8 mouse cellular contexts compared by ENCODE assay signal in the genomic region with DNA sequence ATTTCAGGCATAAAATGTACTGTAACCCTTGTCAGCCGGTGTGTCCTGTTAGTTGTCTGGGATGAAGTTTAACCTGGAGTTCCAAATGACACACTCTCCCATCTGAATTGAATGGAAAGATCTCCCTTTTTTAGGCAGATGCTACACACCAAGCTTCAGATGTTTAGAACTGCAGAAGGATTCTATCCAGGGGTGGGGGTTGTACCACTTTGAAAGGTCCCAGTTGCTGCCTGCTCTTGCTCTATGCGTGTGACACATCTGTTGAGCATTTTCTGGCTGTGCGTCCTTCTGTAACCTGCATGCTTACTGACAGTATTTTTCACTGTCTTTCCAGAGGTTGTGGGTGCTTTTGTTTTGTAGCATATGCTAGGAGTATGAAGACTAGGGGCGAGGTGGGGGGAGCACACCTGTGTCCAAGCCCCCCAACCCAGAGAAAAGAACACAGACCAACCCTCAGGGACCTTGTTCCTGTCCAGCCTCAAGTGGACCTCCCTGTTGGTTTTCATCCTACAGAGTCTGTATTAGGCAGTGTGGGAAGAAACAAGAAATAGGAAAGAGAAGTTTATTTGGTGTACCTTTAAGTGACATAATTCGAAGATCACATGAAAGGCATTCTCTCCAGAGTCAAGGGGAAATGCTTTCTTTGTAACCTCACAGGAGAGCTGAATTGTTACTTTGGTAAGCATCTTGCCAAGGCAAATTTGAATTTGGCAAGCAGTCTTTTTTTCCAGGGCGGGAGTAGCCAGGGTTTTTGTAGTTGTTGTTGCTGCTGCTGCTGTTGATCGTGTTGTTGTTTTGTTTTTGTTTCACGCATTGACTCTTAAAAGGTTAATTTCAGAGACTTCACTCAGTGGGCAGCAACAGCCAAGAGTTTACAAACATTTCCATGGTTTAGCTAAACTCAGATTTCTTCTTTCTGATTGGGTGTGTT. TPM values are rescaled to one million over a fixed set of nuclear protein-coding genes. Genes with fewer than 3 reads are reported as not detected.
DNase-seq lines count a peak whose midpoint lies in the region; ATAC-seq and TF ChIP-seq lines count a peak whose summit lies in the region.

No protein-coding gene starts in this region.

- no peaks in the 10 kb centered on the region for H3K36me3 ChIP-seq in testis, adult 2 months (ENCODE audit: control insufficient read depth, insufficient read depth, low read length)
- peaks cover 18% of the 10 kb centered on the region; the same call in 1 of the 2 replicates for H3K36me3 ChIP-seq in heart, embryonic 10.5 days
- no peaks in the 10 kb centered on the region; the same call in none of the 2 replicates for H3K36me3 ChIP-seq in kidney, embryonic 14.5 days (ENCODE audit: control insufficient read depth, insufficient read depth, low read length)
- H3K36me3 ChIP-seq in midbrain, embryonic 12.5 days, result no peaks in the 10 kb centered on the region

- H3K4me2 ChIP-seq in kidney, embryonic 14.5 days (replicated peaks; ENCODE audit: low read depth, low read length), result peak overlapping the region; percentile 31
- peak overlapping the region; percentile 64 for H3K4me2 ChIP-seq in midbrain, embryonic 12.5 days (replicated peaks)

- H3K4me1 ChIP-seq in testis, adult 2 months (ENCODE audit: control insufficient read depth, insufficient read depth, low read length), result peaks cover 7% of the 10 kb centered on the region
- peaks cover 51% of the 10 kb centered on the region for H3K4me1 ChIP-seq in heart, embryonic 10.5 days
- H3K4me1 ChIP-seq in kidney, embryonic 14.5 days (ENCODE audit: control insufficient read depth, insufficient read depth, low read length), result peaks cover 28% of the 10 kb centered on the region
- peaks cover 31% of the 10 kb centered on the region for H3K4me1 ChIP-seq in midbrain, embryonic 12.5 days

- H3K9me3 ChIP-seq in heart, embryonic 10.5 days, result no peaks in the 10 kb centered on the region
- H3K9me3 ChIP-seq in kidney, embryonic 14.5 days (ENCODE audit: control insufficient read depth, low read length), result no peaks in the 10 kb centered on the region
- H3K9me3 ChIP-seq in midbrain, embryonic 12.5 days, result no peaks in the 10 kb centered on the region

- WGBS in heart, embryonic 10.5 days, result 63% methylated on average over 8 of the region's 8 CpGs
- 66% methylated on average over 8 of the region's 8 CpGs for WGBS in kidney, embryonic 14.5 days
- WGBS in midbrain, embryonic 12.5 days, result 67% methylated on average over 8 of the region's 8 CpGs

- no peaks in the 10 kb centered on the region for H3K27me3 ChIP-seq in testis, adult 2 months (ENCODE audit: control insufficient read depth, insufficient read depth, low read length)
- no peaks in the 10 kb centered on the region for H3K27me3 ChIP-seq in heart, embryonic 10.5 days (ENCODE audit: insufficient read depth, poor library complexity, severe bottlenecking)
- H3K27me3 ChIP-seq in kidney, embryonic 14.5 days (ENCODE audit: control insufficient read depth, insufficient read depth, low read length), result no peaks in the 10 kb centered on the region
- peaks cover 11% of the 10 kb centered on the region for H3K27me3 ChIP-seq in midbrain, embryonic 12.5 days

- no peak for ATAC-seq in kidney, embryonic 14.5 days (ENCODE audit: low FRiP score, low TSS enrichment)
- ATAC-seq in midbrain, embryonic 12.5 days (ENCODE audit: low FRiP score, low read depth), result no peak

- no peak overlapping the region for H3K9ac ChIP-seq in kidney, embryonic 14.5 days (ENCODE audit: low read depth, low read length)
- H3K9ac ChIP-seq in midbrain, embryonic 12.5 days (replicated peaks), result 0 out of 2 replicates have a peak overlapping the region, but pooled peaks have one; percentile 7

- DNase-seq in testis, postnatal 10 days (ENCODE audit: low spot score), result no peak
- DNase-seq in heart, embryonic 10.5 days (ENCODE audit: low spot score), result no peak
- no peak for DNase-seq in thymus, postnatal 36 days
- DNase-seq in yolk sac, embryonic 10.5 days (ENCODE audit: low spot score), result no peak
- no peak for DNase-seq in thymus, postnatal 4 days

- H3K4me3 ChIP-seq in testis, adult 2 months (ENCODE audit: control insufficient read depth, low read depth, low read length), result peak overlapping the region; percentile 47
- peak overlapping the region; percentile 56 for H3K4me3 ChIP-seq in heart, embryonic 10.5 days
- H3K4me3 ChIP-seq in kidney, embryonic 14.5 days (ENCODE audit: low read length), result peak overlapping the region; percentile 26; the same call in 1 of the 2 replicates
- peak overlapping the region; percentile 43 for H3K4me3 ChIP-seq in midbrain, embryonic 12.5 days

- no peak for TF ChIP-seq POLR2A in testis, adult 2 months (IDR thresholded peaks at IDR 0.05; ENCODE audit: control insufficient read depth, low read depth, low read length)

- TF ChIP-seq CTCF in testis, adult 2 months (IDR thresholded peaks at IDR 0.05; ENCODE audit: control insufficient read depth, insufficient read depth, insufficient replicate concordance, low read depth, low read length), result no peak

- H3K27ac ChIP-seq in testis, adult 2 months (ENCODE audit: control insufficient read depth, insufficient read depth, low read depth, low read length), result peak overlapping the region; percentile 85
- H3K27ac ChIP-seq in heart, embryonic 10.5 days, result peak overlapping the region; percentile 84; the same call in 1 of the 2 replicates
- no peak overlapping the region; the same call in 1 of the 2 replicates for H3K27ac ChIP-seq in kidney, embryonic 14.5 days (ENCODE audit: low read depth, low read length)
- peak overlapping the region; percentile 81 for H3K27ac ChIP-seq in midbrain, embryonic 12.5 days (replicated peaks)

RNA-seq across cellular contexts. Expression of a gene that starts 40.4 kb away (rescaled TPM):
- polyA plus RNA-seq in testis, adult 2 months (2012; rRNA removed), result 27.0 and 32.1 TPM in 2 replicates
- 186 and 196 TPM in 2 replicates for polyA plus RNA-seq in heart, embryonic 10.5 days (2016; fragmentation: Nextera tagmentation; extraction: Ambion mirVana)
- polyA plus RNA-seq in kidney, embryonic 14.5 days (2014; fragmentation: Nextera tagmentation; extraction: Ambion mirVana), result 205 and 206 TPM in 2 replicates
- 117 and 119 TPM in 2 replicates for polyA plus RNA-seq in midbrain, embryonic 12.5 days (2016; fragmentation: Nextera tagmentation; extraction: Ambion mirVana)
